Mouse (Mus musculus) megakaryocyte, embryonic 14.5 days (primary cell): ENCODE measurements around the gene Il22ra2. TPM values are rescaled to one million over a fixed set of nuclear protein-coding genes. Genes with fewer than 3 reads are reported as not detected.
"Not testable (repeated sequence)": the region's sequence is repeated elsewhere in the genome, so short reads cannot be mapped to it uniquely, and the experiment has no call there.

ENCODE experiments used
- H3K27me3 ChIP-seq: replicated peaks from 2 replicates; pipeline ENCODE3; 2012; ENCODE audit warnings: inconsistent platforms
- H3K36me3 ChIP-seq: replicated peaks from 2 replicates; pipeline ENCODE3; 2012; ENCODE audit warnings: low read length, inconsistent platforms, mixed read lengths
- H3K4me1 ChIP-seq: 2 replicates; pipeline ENCODE4 v1.6.1; 2012; ENCODE audit warnings: inconsistent platforms
- H3K4me3 ChIP-seq: replicated peaks from 2 replicates; pipeline ENCODE3; 2012; ENCODE audit warnings: moderate library complexity, mild to moderate bottlenecking, inconsistent platforms
- H3K9me3 ChIP-seq: 2 replicates; pipeline ENCODE4 v1.6.1; 2012; ENCODE audit warnings: inconsistent platforms
- FLI1 ChIP-seq: IDR thresholded peaks from 2 replicates; pipeline ENCODE4 v1.6.1; 2012; ENCODE audit warnings: low read length, inconsistent platforms, mixed read lengths
- GATA1 ChIP-seq: IDR thresholded peaks from 3 replicates; pipeline ENCODE4 v1.6.1; 2012; ENCODE audit warnings: mixed read lengths, low read length, inconsistent platforms, borderline replicate concordance
- polyA plus RNA-seq: library from polyadenylated mRNA; stranded (reverse); fragments of >175 nt; gene quantifications from 2 replicates; pipeline ENCODE4 v1.2.3, GENCODE M21; 2012; ENCODE audit warnings: low replicate concordance; ENCODE audit not compliant: insufficient read depth

Il22ra2 gene
- polyA plus RNA-seq, 1 experiment = not detected

DNA sequence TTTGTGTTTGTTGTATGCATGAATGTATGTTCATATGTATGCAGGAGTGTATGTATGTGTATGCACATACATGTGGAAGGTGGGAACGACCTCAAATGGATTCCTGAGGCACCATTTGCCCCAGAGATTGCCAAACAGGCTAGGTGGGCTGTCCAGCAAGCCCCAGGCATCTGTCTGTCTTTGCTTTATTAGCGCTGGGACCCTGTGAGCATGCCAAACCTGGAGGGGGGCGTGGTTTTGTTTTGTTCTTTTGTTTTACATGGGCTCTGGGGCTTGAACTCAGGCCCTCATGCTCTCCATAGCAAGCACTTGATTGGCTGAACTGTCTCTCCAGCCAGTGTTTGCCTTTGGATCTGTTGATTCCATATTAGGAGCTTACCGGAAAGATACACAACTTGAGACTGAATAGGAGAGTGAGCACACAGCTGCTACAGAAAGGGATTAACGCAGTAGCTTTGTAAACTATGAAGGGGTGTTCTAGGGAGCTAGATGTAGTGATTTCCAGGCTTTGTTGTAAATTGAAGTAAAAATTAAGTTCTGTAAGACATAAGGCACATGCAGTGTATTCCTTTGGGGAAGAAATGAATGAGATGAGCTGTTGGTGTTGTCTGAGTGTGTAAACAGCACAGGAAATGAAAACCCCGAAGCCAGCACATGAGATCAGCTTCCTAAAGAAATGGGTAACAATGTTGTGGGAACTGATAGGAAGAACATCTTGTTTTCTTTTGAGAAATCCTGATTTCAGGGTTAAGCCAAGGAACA lies 22.3 kb upstream of the Il22ra2 start:
- H3K36me3 ChIP-seq = peaks cover 71% of the 10 kb centered on the region
- H3K27me3 ChIP-seq = no peaks in the 10 kb centered on the region
- H3K9me3 ChIP-seq = peaks cover 9% of the 10 kb centered on the region
- peaks cover 29% of the 10 kb centered on the region for H3K4me1 ChIP-seq
- no peak for TF ChIP-seq GATA1
- no peak for TF ChIP-seq FLI1
- H3K4me3 ChIP-seq = no peak overlapping the region

DNA sequence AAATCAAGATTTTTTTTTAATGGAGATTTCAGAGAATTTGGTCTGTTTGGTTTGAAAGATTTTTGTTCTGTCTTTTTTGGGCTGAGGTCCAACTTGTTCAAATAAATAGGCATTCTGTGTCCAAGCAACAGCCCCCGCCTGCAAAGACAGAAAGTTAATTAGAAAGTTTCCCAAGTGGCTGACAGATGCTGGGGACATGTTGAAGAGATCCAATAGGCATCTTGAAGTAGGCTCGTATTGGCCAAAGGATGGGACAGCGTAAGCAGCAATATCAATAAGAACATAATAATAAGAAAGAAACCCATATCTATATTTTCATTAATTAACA lies 21.7 kb upstream of the Il22ra2 start:
- H3K4me3 ChIP-seq = no peak overlapping the region
- H3K4me1 ChIP-seq = peaks cover 26% of the 10 kb centered on the region
- H3K27me3 ChIP-seq = no peaks in the 10 kb centered on the region
- peaks cover 9% of the 10 kb centered on the region for H3K9me3 ChIP-seq
- H3K36me3 ChIP-seq = peaks cover 74% of the 10 kb centered on the region
- no peak for TF ChIP-seq FLI1
- no peak for TF ChIP-seq GATA1

DNA sequence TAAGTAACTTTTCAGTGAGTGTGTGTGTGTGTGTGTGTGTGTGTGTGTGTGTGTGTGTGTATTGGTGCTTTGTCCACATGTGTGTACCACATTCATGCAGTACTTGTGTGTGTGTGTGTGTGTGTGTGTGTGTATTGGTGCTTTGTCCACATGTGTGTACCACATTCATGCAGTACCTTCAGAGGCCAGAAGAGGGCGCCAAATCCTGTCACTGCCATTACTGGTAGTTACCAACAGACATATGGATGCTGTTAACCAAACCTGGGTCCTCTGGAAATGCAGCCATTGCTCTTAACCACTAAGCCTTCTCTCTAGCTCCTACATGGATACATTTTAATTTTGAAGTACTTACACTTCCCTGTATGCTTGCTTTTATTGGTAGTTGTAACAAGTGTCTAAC lies 20.3 kb upstream of the Il22ra2 start:
- H3K4me1 ChIP-seq = peaks cover 17% of the 10 kb centered on the region
- H3K36me3 ChIP-seq = peaks cover 84% of the 10 kb centered on the region
- not testable (repeated sequence) for H3K9me3 ChIP-seq, H3K4me3 ChIP-seq, H3K27me3 ChIP-seq

DNA sequence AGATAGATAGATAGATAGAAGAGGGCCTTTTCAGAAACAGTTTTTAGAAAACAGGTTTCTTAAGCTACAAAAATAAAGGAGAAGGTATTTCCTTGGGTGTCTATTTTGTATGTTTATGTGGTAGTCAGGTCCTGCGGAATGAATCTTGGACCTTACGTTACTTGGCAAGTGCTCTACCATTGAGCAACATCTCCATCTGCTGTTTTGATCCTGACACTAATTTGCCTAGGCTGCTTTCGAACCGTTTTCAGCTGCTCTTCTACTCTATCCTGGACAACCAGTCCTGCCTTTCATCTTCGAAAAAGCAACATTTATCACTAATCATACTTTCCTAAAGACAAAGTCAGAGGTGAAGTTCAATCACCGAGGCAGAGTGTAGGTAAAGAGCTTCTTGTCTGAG lies 18.6 kb upstream of the Il22ra2 start:
- Histone ChIP-seq H3K4me3 (no peak overlapping the region), H3K9me3 (peaks cover 9% of the 10 kb centered on the region), H3K36me3 (peaks cover 90% of the 10 kb centered on the region), H3K4me1 (peaks cover 11% of the 10 kb centered on the region), H3K27me3 (no peaks in the 10 kb centered on the region)
- no peak for TF ChIP-seq FLI1
- TF ChIP-seq GATA1 = no peak

DNA sequence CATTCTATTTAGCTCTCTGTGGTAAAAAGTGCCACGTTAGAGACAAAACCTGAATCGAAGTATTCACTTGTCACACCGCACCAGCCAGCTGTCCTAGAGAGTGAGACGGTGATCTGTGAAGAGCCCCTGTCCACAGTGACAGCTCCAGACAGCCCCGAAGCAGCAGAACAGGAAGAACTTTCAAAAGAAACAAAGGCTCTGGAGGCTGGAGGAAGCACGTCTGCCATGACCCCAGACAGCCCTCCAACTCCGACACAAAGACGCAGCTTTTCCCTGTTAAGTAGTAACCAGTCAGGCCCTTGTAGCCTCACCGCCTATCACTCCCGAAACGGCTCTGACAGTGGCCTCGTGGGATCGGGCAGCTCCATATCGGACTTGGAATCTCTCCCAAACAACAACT lies 12.7 kb upstream of the Il22ra2 start:
- Histone ChIP-seq H3K9me3 (no peaks in the 10 kb centered on the region), H3K4me3 (no peak overlapping the region), H3K36me3 (peaks cover 64% of the 10 kb centered on the region), H3K4me1 (peaks cover 23% of the 10 kb centered on the region), H3K27me3 (no peaks in the 10 kb centered on the region)
- TF ChIP-seq GATA1 (no peak), FLI1 (no peak)

DNA sequence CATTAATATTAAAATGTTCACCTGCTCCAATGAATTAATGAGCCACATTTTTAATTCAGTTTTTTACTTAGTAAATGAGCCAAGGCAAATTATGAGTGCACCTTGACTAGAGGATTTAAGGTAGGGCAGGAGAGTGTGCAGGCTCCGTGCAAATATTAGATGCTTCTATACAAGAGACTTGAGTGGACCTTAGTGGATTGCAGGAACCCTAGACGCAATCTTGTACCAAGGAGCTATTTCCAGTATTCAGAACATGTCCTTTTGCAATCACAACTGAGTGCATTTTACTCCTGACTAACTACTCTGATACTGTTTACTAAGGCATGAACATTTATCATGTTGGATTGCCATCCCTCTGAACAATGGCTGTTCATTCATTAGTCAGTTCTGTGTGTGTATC lies 10.2 kb upstream of the Il22ra2 start:
- TF ChIP-seq FLI1 (no peak), GATA1 (no peak)
- Histone ChIP-seq H3K4me1 (peaks cover 39% of the 10 kb centered on the region), H3K27me3 (no peaks in the 10 kb centered on the region), H3K36me3 (peaks cover 39% of the 10 kb centered on the region), H3K9me3 (no peaks in the 10 kb centered on the region), H3K4me3 (no peak overlapping the region)

DNA sequence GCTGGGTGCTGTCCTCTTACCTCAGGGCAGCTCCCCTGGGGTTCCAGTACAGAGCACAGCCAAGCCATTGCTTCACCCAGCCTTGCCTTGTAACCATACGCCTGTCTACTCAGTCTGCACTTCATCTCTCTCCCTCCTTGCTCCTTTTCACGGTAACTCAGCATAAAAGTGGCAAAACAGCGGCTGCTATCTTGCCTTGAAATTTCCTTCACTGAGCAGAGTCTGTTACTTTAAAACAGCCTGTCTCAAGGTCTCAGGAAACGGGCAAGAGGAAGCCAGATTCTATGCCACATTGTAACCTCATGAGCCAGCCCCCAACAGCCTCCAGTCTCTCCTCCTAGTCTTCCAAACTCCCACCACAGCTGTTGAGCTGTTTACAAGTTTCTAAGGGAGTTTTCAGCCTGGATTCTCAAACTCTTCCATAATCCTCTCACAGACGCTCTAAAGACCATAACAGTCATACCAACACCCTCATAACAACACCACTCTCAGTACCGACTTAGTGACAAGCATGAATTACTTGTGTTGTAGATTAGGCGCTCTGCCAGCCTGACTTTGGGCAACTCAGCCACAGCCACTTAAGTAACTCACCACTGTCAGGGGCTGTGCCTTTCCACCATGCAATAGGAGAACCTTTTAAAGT lies 8.6 kb upstream of the Il22ra2 start:
- peaks cover 23% of the 10 kb centered on the region for H3K36me3 ChIP-seq
- peaks cover 39% of the 10 kb centered on the region for H3K4me1 ChIP-seq
- no peak for TF ChIP-seq GATA1
- TF ChIP-seq FLI1 = no peak
- peak overlapping the region; percentile 85 for H3K4me3 ChIP-seq
- no peaks in the 10 kb centered on the region for H3K9me3 ChIP-seq
- no peaks in the 10 kb centered on the region for H3K27me3 ChIP-seq

DNA sequence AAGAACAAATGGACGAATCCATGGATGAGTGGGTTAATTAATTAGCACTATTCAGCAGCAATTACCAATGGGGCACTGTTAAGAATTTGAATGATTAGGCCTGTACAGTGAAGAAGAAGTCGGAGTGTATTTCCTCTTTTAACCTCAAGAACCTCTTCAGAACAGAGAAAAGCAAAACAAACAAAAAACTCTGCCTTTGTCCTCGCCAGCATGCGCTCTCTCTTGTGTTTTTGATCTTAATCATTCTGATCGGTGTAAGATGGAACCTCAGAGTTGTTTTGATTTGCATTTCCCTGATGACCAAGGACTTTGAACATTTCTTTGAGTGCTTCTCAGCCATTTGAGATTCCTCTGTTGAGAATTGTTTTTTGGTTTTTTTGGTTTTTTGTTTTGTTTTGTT lies 2.1 kb upstream of the Il22ra2 start:
- no peaks in the 10 kb centered on the region for H3K9me3 ChIP-seq
- no peak overlapping the region for H3K4me3 ChIP-seq
- TF ChIP-seq GATA1 = no peak
- H3K27me3 ChIP-seq = no peaks in the 10 kb centered on the region
- H3K4me1 ChIP-seq = peaks cover 10% of the 10 kb centered on the region
- H3K36me3 ChIP-seq = no peaks in the 10 kb centered on the region

DNA sequence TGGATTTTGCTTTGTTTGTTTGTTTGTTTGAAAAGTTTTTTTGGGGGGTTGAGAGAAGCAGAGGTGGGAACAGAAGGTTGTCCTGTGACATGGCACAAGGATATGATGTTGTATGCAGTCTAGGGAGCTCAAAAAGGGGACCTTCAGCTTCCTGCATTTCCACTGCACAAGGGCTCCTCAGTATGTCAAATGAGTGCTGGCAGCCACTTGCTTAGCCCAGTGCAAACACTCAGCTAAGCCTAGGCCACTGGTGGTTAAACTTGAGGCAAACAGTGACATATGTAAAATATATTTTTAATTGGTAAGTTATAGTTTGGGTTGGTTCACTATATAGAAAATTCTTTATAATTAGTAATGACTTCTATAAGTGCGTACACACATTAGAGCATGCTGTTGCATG lies 2.8 kb downstream of the Il22ra2 start:
- H3K4me1 ChIP-seq = peaks cover 3% of the 10 kb centered on the region; the same call in 1 of the 2 replicates
- H3K9me3 ChIP-seq = no peaks in the 10 kb centered on the region
- TF ChIP-seq FLI1 (no peak), GATA1 (no peak)
- peaks cover 3% of the 10 kb centered on the region for H3K27me3 ChIP-seq
- no peaks in the 10 kb centered on the region for H3K36me3 ChIP-seq
- H3K4me3 ChIP-seq = no peak overlapping the region

DNA sequence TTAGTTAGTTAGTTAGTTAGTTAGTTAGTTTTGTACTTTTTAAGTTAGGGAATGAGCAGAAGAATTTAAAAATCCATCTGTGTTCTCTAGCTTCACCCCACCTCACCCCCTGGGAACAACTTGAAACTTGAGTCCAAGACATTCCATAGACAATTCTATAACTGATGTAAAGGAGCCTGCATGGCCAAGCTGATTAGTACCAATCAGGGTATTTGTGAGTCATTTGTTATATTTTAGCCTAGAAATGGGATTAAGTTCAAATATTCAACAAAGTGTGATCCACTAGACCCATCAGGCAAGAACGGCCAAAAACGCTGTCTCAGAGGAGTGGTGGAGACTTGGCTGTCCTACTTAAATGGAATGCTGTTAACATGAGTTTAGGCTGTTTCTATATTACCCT lies 5.5 kb downstream of the Il22ra2 start:
- TF ChIP-seq FLI1 (no peak), GATA1 (no peak)
- peaks cover 3% of the 10 kb centered on the region for H3K27me3 ChIP-seq
- no peak overlapping the region for H3K4me3 ChIP-seq
- peaks cover 3% of the 10 kb centered on the region; the same call in 1 of the 2 replicates for H3K4me1 ChIP-seq
- H3K9me3 ChIP-seq = no peaks in the 10 kb centered on the region
- no peaks in the 10 kb centered on the region for H3K36me3 ChIP-seq
